Mouse (Mus musculus): ENCODE results near the gene Btg3. TPM values are rescaled to one million over a fixed set of nuclear protein-coding genes. Genes with fewer than 3 reads are reported as not detected.

Btg3 gene
- polyA plus RNA-seq, 2 experiments: 6.3 to 21.3 TPM

GRCm38 (mm10) chr16:78357757-78358156, 19.2 kb downstream of the Btg3 start:
- ATAC-seq (ENCODE audit: insufficient read depth): no peak
- no peak overlapping the region for H3K4me3 ChIP-seq (ENCODE audit: insufficient read depth in 1 of 2, low read depth in 2 of 2, low read length in 2 of 2)
- H3K36me3 ChIP-seq (replicated peaks; ENCODE audit: control insufficient read depth, insufficient read depth, low read depth): peaks cover 9% of the 10 kb centered on the region
- TF ChIP-seq CTCF (IDR thresholded peaks at IDR 0.05; ENCODE audit: low read depth): peak; percentile 31; the same call in 1 of the 2 replicates
- no peak for TF ChIP-seq EP300 (IDR thresholded peaks at IDR 0.05; ENCODE audit: low read depth)
- no peak overlapping the region for H3K9ac ChIP-seq (replicated peaks)
- no peak overlapping the region for H3K4me2 ChIP-seq (ENCODE audit: low read depth)
- no peaks in the 10 kb centered on the region for H3K4me1 ChIP-seq (replicated peaks; ENCODE audit: control insufficient read depth in 2 of 2, insufficient read depth in 2 of 2, low read length in 1 of 2)
- WGBS (ENCODE audit: insufficient replicate concordance): 83% methylated on average over 3 of the region's 3 CpGs
- no peaks in the 10 kb centered on the region for H3K9me3 ChIP-seq (ENCODE audit: control insufficient read depth, low read length)
- no peaks in the 10 kb centered on the region for H3K27me3 ChIP-seq (ENCODE audit: control insufficient read depth, insufficient read depth, low read length)
- no peak for DNase-seq (ENCODE audit: low read depth in 3 of 3, low spot score in 3 of 3)
- H3K27ac ChIP-seq: no peak overlapping the region

GRCm38 (mm10) chr16:78347328-78347926, 29.6 kb downstream of the Btg3 start:
- Histone ChIP-seq H3K4me2 (ENCODE audit: low read depth) (no peak overlapping the region), H3K27me3 (ENCODE audit: control insufficient read depth, insufficient read depth, low read length) (no peaks in the 10 kb centered on the region), H3K27ac (no peak overlapping the region), H3K9me3 (ENCODE audit: control insufficient read depth, low read length) (no peaks in the 10 kb centered on the region), H3K9ac (replicated peaks) (no peak overlapping the region), H3K4me3 (ENCODE audit: insufficient read depth in 1 of 2, low read depth in 2 of 2, low read length in 2 of 2) (no peak overlapping the region), H3K36me3 (replicated peaks; ENCODE audit: control insufficient read depth, insufficient read depth, low read depth) (no peaks in the 10 kb centered on the region), H3K4me1 (replicated peaks; ENCODE audit: control insufficient read depth in 2 of 2, insufficient read depth in 2 of 2, low read length in 1 of 2) (no peaks in the 10 kb centered on the region)
- DNase-seq (ENCODE audit: low read depth in 3 of 3, low spot score in 3 of 3): no peak
- TF ChIP-seq EP300 (IDR thresholded peaks at IDR 0.05; ENCODE audit: low read depth) (no peak), CTCF (IDR thresholded peaks at IDR 0.05; ENCODE audit: low read depth) (no peak)
- 73% methylated on average over 13 of the region's 13 CpGs for WGBS (ENCODE audit: insufficient replicate concordance)
- no peak for ATAC-seq (ENCODE audit: insufficient read depth)

GRCm38 (mm10) chr16:78346662-78347327, 30.2 kb downstream of the Btg3 start:
- H3K9me3 ChIP-seq (ENCODE audit: control insufficient read depth, low read length): no peaks in the 10 kb centered on the region
- DNase-seq (ENCODE audit: low read depth in 3 of 3, low spot score in 3 of 3) (no peak), ATAC-seq (ENCODE audit: insufficient read depth) (no peak)
- 69% methylated on average over 2 of the region's 2 CpGs for WGBS (ENCODE audit: insufficient replicate concordance)
- no peak for TF ChIP-seq CTCF (IDR thresholded peaks at IDR 0.05; ENCODE audit: low read depth)
- TF ChIP-seq EP300 (IDR thresholded peaks at IDR 0.05; ENCODE audit: low read depth): no peak
- H3K27ac ChIP-seq: no peak overlapping the region
- H3K4me3 ChIP-seq (ENCODE audit: insufficient read depth in 1 of 2, low read depth in 2 of 2, low read length in 2 of 2): no peak overlapping the region
- no peak overlapping the region for H3K4me2 ChIP-seq (ENCODE audit: low read depth)
- no peaks in the 10 kb centered on the region for H3K27me3 ChIP-seq (ENCODE audit: control insufficient read depth, insufficient read depth, low read length)
- no peaks in the 10 kb centered on the region for H3K36me3 ChIP-seq (replicated peaks; ENCODE audit: control insufficient read depth, insufficient read depth, low read depth)
- no peaks in the 10 kb centered on the region for H3K4me1 ChIP-seq (replicated peaks; ENCODE audit: control insufficient read depth in 2 of 2, insufficient read depth in 2 of 2, low read length in 1 of 2)
- H3K9ac ChIP-seq (replicated peaks): no peak overlapping the region

- Histone ChIP-seq H3K9ac (replicated peaks) (no peak overlapping the region), H3K27me3 (ENCODE audit: control insufficient read depth, insufficient read depth, low read length) (no peaks in the 10 kb centered on the region), H3K27ac (no peak overlapping the region), H3K4me2 (ENCODE audit: low read depth) (no peak overlapping the region), H3K36me3 (replicated peaks; ENCODE audit: control insufficient read depth, insufficient read depth, low read depth) (no peaks in the 10 kb centered on the region), H3K4me1 (replicated peaks; ENCODE audit: control insufficient read depth in 2 of 2, insufficient read depth in 2 of 2, low read length in 1 of 2) (no peaks in the 10 kb centered on the region), H3K4me3 (ENCODE audit: insufficient read depth in 1 of 2, low read depth in 2 of 2, low read length in 2 of 2) (no peak overlapping the region), H3K9me3 (ENCODE audit: control insufficient read depth, low read length) (no peaks in the 10 kb centered on the region)
- no peak for TF ChIP-seq CTCF (IDR thresholded peaks at IDR 0.05; ENCODE audit: low read depth)
- no peak for TF ChIP-seq EP300 (IDR thresholded peaks at IDR 0.05; ENCODE audit: low read depth)
- 68% methylated on average over 6 of the region's 6 CpGs for WGBS (ENCODE audit: insufficient replicate concordance)
- DNase-seq (ENCODE audit: low read depth in 3 of 3, low spot score in 3 of 3) (no peak), ATAC-seq (ENCODE audit: insufficient read depth) (no peak)
Observed at GRCm38 (mm10) chr16:78343792-78344191, 33.2 kb downstream of the Btg3 start.

- TF ChIP-seq EP300 (IDR thresholded peaks at IDR 0.05; ENCODE audit: low read depth) (no peak), CTCF (IDR thresholded peaks at IDR 0.05; ENCODE audit: low read depth) (no peak)
- H3K9me3 ChIP-seq (ENCODE audit: control insufficient read depth, low read length): no peaks in the 10 kb centered on the region
- no peaks in the 10 kb centered on the region for H3K4me1 ChIP-seq (replicated peaks; ENCODE audit: control insufficient read depth in 2 of 2, insufficient read depth in 2 of 2, low read length in 1 of 2)
- no peak overlapping the region for H3K27ac ChIP-seq
- H3K27me3 ChIP-seq (ENCODE audit: control insufficient read depth, insufficient read depth, low read length): no peaks in the 10 kb centered on the region
- H3K36me3 ChIP-seq (replicated peaks; ENCODE audit: control insufficient read depth, insufficient read depth, low read depth): no peaks in the 10 kb centered on the region
- H3K4me3 ChIP-seq (ENCODE audit: insufficient read depth in 1 of 2, low read depth in 2 of 2, low read length in 2 of 2): no peak overlapping the region
- no peak for ATAC-seq (ENCODE audit: insufficient read depth)
- H3K4me2 ChIP-seq (ENCODE audit: low read depth): no peak overlapping the region
- no peak overlapping the region for H3K9ac ChIP-seq (replicated peaks)
- no peak for DNase-seq (ENCODE audit: low read depth in 3 of 3, low spot score in 3 of 3)
- WGBS (ENCODE audit: insufficient replicate concordance): 69% methylated on average over 5 of the region's 5 CpGs
Observed at GRCm38 (mm10) chr16:78342767-78343166, 34.2 kb downstream of the Btg3 start.
